Mouse (Mus musculus): ENCODE measurements around the gene Pip4k2a. TPM values are rescaled to one million over a fixed set of nuclear protein-coding genes. Genes with fewer than 3 reads are reported as not detected.

Pip4k2a gene
- polyA plus RNA-seq, 1 experiment from 2014 or later = 13.5 TPM

- Histone ChIP-seq H3K27ac (ENCODE audit: low read length) (no peak overlapping the region), H3K4me2 (ENCODE audit: low read depth, low read length) (no peak overlapping the region), H3K27me3 (ENCODE audit: control insufficient read depth, insufficient read depth, low read depth, low read length) (no peaks in the 10 kb centered on the region), H3K4me3 (ENCODE audit: low read depth, low read length) (no peak overlapping the region), H3K9me3 (replicated peaks; ENCODE audit: control insufficient read depth, low read length) (no peaks in the 10 kb centered on the region), H3K9ac (ENCODE audit: low read depth, low read length) (no peak overlapping the region), H3K4me1 (ENCODE audit: control insufficient read depth, low read depth, low read length) (peaks cover 5% of the 10 kb centered on the region), H3K36me3 (ENCODE audit: control insufficient read depth, insufficient read depth) (no peaks in the 10 kb centered on the region)
- no peak for ATAC-seq (ENCODE audit: low read depth)
- 52% methylated on average over 3 of the region's 3 CpGs for WGBS (ENCODE audit: insufficient replicate concordance)
Observed at GRCm38 (mm10) chr2:18985506-18985905, 12.4 kb downstream of the Pip4k2a start.

GRCm38 (mm10) chr2:18984095-18984847 is 13.7 kb downstream of the Pip4k2a start:
- Histone ChIP-seq H3K9ac (ENCODE audit: low read depth, low read length) (no peak overlapping the region), H3K9me3 (replicated peaks; ENCODE audit: control insufficient read depth, low read length) (no peaks in the 10 kb centered on the region), H3K4me1 (ENCODE audit: control insufficient read depth, low read depth, low read length) (peaks cover 7% of the 10 kb centered on the region), H3K27ac (ENCODE audit: low read length) (no peak overlapping the region), H3K27me3 (ENCODE audit: control insufficient read depth, insufficient read depth, low read depth, low read length) (no peaks in the 10 kb centered on the region), H3K4me3 (ENCODE audit: low read depth, low read length) (no peak overlapping the region), H3K4me2 (ENCODE audit: low read depth, low read length) (no peak overlapping the region), H3K36me3 (ENCODE audit: control insufficient read depth, insufficient read depth) (no peaks in the 10 kb centered on the region)
- peak; percentile 56 for ATAC-seq (ENCODE audit: low read depth)
- WGBS (ENCODE audit: insufficient replicate concordance) = 76% methylated on average over 15 of the region's 15 CpGs

DNA sequence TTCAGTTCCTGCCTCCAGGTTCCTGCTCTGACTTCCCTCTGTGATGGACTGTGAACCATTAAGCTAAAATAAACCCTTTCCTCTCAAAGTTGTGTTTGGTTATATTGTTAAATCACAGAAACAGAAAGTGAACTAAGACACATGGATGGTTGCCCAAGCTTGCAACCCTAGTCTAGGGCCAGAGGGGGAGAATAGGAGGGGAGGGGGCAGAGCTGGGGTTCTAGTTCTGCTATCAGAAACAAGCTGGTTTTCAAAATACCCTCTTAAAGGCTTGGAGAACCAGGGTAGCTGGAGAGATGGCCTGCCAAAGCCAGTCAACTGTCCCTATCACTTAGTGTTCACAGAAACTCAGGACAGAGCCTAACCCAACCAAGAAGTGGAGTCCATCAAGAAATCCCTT is 14.4 kb downstream of the Pip4k2a start:
- Histone ChIP-seq H3K4me2 (ENCODE audit: low read depth, low read length) (no peak overlapping the region), H3K4me1 (ENCODE audit: control insufficient read depth, low read depth, low read length) (peaks cover 4% of the 10 kb centered on the region)
- no peak for ATAC-seq (ENCODE audit: low read depth)

GRCm38 (mm10) chr2:18982581-18982980 is 15.3 kb downstream of the Pip4k2a start:
- Histone ChIP-seq H3K4me2 (ENCODE audit: low read depth, low read length) (no peak overlapping the region), H3K27ac (ENCODE audit: low read length) (no peak overlapping the region), H3K36me3 (ENCODE audit: control insufficient read depth, insufficient read depth) (no peaks in the 10 kb centered on the region), H3K9me3 (replicated peaks; ENCODE audit: control insufficient read depth, low read length) (no peaks in the 10 kb centered on the region), H3K27me3 (ENCODE audit: control insufficient read depth, insufficient read depth, low read depth, low read length) (no peaks in the 10 kb centered on the region), H3K4me3 (ENCODE audit: low read depth, low read length) (no peak overlapping the region), H3K4me1 (ENCODE audit: control insufficient read depth, low read depth, low read length) (peaks cover 4% of the 10 kb centered on the region), H3K9ac (ENCODE audit: low read depth, low read length) (no peak overlapping the region)
- ATAC-seq (ENCODE audit: low read depth) = no peak
- 51% methylated on average over 6 of the region's 6 CpGs for WGBS (ENCODE audit: insufficient replicate concordance)

More for the DNA sequence above, 14.4 kb downstream of the Pip4k2a start:
- no peak overlapping the region for H3K4me3 ChIP-seq (ENCODE audit: low read depth, low read length)
- H3K27me3 ChIP-seq (ENCODE audit: control insufficient read depth, insufficient read depth, low read depth, low read length) = no peaks in the 10 kb centered on the region
- H3K9ac ChIP-seq (ENCODE audit: low read depth, low read length) = no peak overlapping the region
- no peaks in the 10 kb centered on the region for H3K36me3 ChIP-seq (ENCODE audit: control insufficient read depth, insufficient read depth)
- no peak overlapping the region for H3K27ac ChIP-seq (ENCODE audit: low read length)
- H3K9me3 ChIP-seq (replicated peaks; ENCODE audit: control insufficient read depth, low read length) = no peaks in the 10 kb centered on the region

GRCm38 (mm10) chr2:18979675-18980074 is 18.3 kb downstream of the Pip4k2a start:
- H3K27ac ChIP-seq (ENCODE audit: low read length) = no peak overlapping the region
- H3K36me3 ChIP-seq (ENCODE audit: control insufficient read depth, insufficient read depth) = no peaks in the 10 kb centered on the region
- H3K4me3 ChIP-seq (ENCODE audit: low read depth, low read length) = no peak overlapping the region
- no peak for ATAC-seq (ENCODE audit: low read depth)
- 81% methylated on average over 7 of the region's 7 CpGs for WGBS (ENCODE audit: insufficient replicate concordance)
- no peak overlapping the region for H3K4me2 ChIP-seq (ENCODE audit: low read depth, low read length)
- no peak overlapping the region for H3K9ac ChIP-seq (ENCODE audit: low read depth, low read length)
- H3K4me1 ChIP-seq (ENCODE audit: control insufficient read depth, low read depth, low read length) = peaks cover 14% of the 10 kb centered on the region
- H3K27me3 ChIP-seq (ENCODE audit: control insufficient read depth, insufficient read depth, low read depth, low read length) = no peaks in the 10 kb centered on the region
- no peaks in the 10 kb centered on the region for H3K9me3 ChIP-seq (replicated peaks; ENCODE audit: control insufficient read depth, low read length)

GRCm38 (mm10) chr2:18979046-18979445 is 18.9 kb downstream of the Pip4k2a start:
- no peak overlapping the region for H3K27ac ChIP-seq (ENCODE audit: low read length)
- no peak for ATAC-seq (ENCODE audit: low read depth)
- H3K4me2 ChIP-seq (ENCODE audit: low read depth, low read length) = no peak overlapping the region
- no peak overlapping the region for H3K9ac ChIP-seq (ENCODE audit: low read depth, low read length)
- H3K4me1 ChIP-seq (ENCODE audit: control insufficient read depth, low read depth, low read length) = peaks cover 12% of the 10 kb centered on the region
- no peaks in the 10 kb centered on the region for H3K27me3 ChIP-seq (ENCODE audit: control insufficient read depth, insufficient read depth, low read depth, low read length)
- H3K9me3 ChIP-seq (replicated peaks; ENCODE audit: control insufficient read depth, low read length) = no peaks in the 10 kb centered on the region
- 79% methylated on average over 4 of the region's 4 CpGs for WGBS (ENCODE audit: insufficient replicate concordance)
- H3K36me3 ChIP-seq (ENCODE audit: control insufficient read depth, insufficient read depth) = no peaks in the 10 kb centered on the region
- H3K4me3 ChIP-seq (ENCODE audit: low read depth, low read length) = no peak overlapping the region

GRCm38 (mm10) chr2:18977201-18977805 is 20.6 kb downstream of the Pip4k2a start:
- no peak overlapping the region for H3K4me3 ChIP-seq (ENCODE audit: low read depth, low read length)
- no peak overlapping the region for H3K27ac ChIP-seq (ENCODE audit: low read length)

GRCm38 (mm10) chr2:18976175-18976574 is 21.8 kb downstream of the Pip4k2a start:
- Histone ChIP-seq H3K4me1 (ENCODE audit: control insufficient read depth, low read depth, low read length) (peaks cover 15% of the 10 kb centered on the region), H3K9me3 (replicated peaks; ENCODE audit: control insufficient read depth, low read length) (no peaks in the 10 kb centered on the region), H3K4me3 (ENCODE audit: low read depth, low read length) (no peak overlapping the region), H3K36me3 (ENCODE audit: control insufficient read depth, insufficient read depth) (no peaks in the 10 kb centered on the region), H3K4me2 (ENCODE audit: low read depth, low read length) (no peak overlapping the region), H3K9ac (ENCODE audit: low read depth, low read length) (no peak overlapping the region), H3K27ac (ENCODE audit: low read length) (no peak overlapping the region), H3K27me3 (ENCODE audit: control insufficient read depth, insufficient read depth, low read depth, low read length) (no peaks in the 10 kb centered on the region)
- ATAC-seq (ENCODE audit: low read depth) = no peak
- 67% methylated on average over 2 of the region's 2 CpGs for WGBS (ENCODE audit: insufficient replicate concordance)

More at GRCm38 (mm10) chr2:18977201-18977805, 20.6 kb downstream of the Pip4k2a start:
- Histone ChIP-seq H3K4me2 (ENCODE audit: low read depth, low read length) (no peak overlapping the region), H3K9me3 (replicated peaks; ENCODE audit: control insufficient read depth, low read length) (no peaks in the 10 kb centered on the region), H3K36me3 (ENCODE audit: control insufficient read depth, insufficient read depth) (no peaks in the 10 kb centered on the region), H3K4me1 (ENCODE audit: control insufficient read depth, low read depth, low read length) (peaks cover 15% of the 10 kb centered on the region), H3K9ac (ENCODE audit: low read depth, low read length) (no peak overlapping the region), H3K27me3 (ENCODE audit: control insufficient read depth, insufficient read depth, low read depth, low read length) (no peaks in the 10 kb centered on the region)
- ATAC-seq (ENCODE audit: low read depth) = no peak
- 58% methylated on average over 10 of the region's 10 CpGs for WGBS (ENCODE audit: insufficient replicate concordance)

GRCm38 (mm10) chr2:18974882-18975645 is 22.9 kb downstream of the Pip4k2a start:
- Histone ChIP-seq H3K4me2 (ENCODE audit: low read depth, low read length) (peak overlapping the region; percentile 25; the same call in 1 of the 2 replicates), H3K9ac (ENCODE audit: low read depth, low read length) (no peak overlapping the region), H3K27me3 (ENCODE audit: control insufficient read depth, insufficient read depth, low read depth, low read length) (no peaks in the 10 kb centered on the region), H3K36me3 (ENCODE audit: control insufficient read depth, insufficient read depth) (no peaks in the 10 kb centered on the region), H3K9me3 (replicated peaks; ENCODE audit: control insufficient read depth, low read length) (no peaks in the 10 kb centered on the region), H3K4me3 (ENCODE audit: low read depth, low read length) (no peak overlapping the region), H3K27ac (ENCODE audit: low read length) (no peak overlapping the region), H3K4me1 (ENCODE audit: control insufficient read depth, low read depth, low read length) (peaks cover 25% of the 10 kb centered on the region)
- ATAC-seq (ENCODE audit: low read depth) = 0 out of 2 replicates have a peak, but pooled peaks have one; percentile 46
- 39% methylated on average over 4 of the region's 4 CpGs for WGBS (ENCODE audit: insufficient replicate concordance)
